Mouse (Mus musculus) left cerebral cortex, postnatal 10 days (tissue): ENCODE results near the gene Trim39. TPM values are rescaled to one million over a fixed set of nuclear protein-coding genes. Genes with fewer than 3 reads are reported as not detected.
A peak's percentile ranks its signal among the peaks of the same experiment; 100 is the strongest.
"Not testable (repeated sequence)": the region's sequence is repeated elsewhere in the genome, so short reads cannot be mapped to it uniquely, and the experiment has no call there.

Source experiments
- DNase-seq, 2 experiments: peaks; one replicate each; pipeline ENCODE4 v3.0.0; 2021 to 2022; ENCODE audit warnings: low spot score in 2 of 2, mixed read lengths in 1 of 2; ENCODE audit errors: extremely low spot score in 1 of 2
- intact Hi-C: fragments of 180-260 bp; cut with DNase I; formaldehyde crosslinking; loops from one replicate; pipeline ENCODE4 v1.15.1; 2025
- total RNA-seq, 2 experiments: library from RNA; stranded (reverse); gene quantifications; 2 replicates each; pipeline ENCODE4 v1.2.3; 2021

Trim39 gene
- total RNA-seq, 2 experiments from 2014 or later = 18.9 to 19.7 TPM

DNA sequence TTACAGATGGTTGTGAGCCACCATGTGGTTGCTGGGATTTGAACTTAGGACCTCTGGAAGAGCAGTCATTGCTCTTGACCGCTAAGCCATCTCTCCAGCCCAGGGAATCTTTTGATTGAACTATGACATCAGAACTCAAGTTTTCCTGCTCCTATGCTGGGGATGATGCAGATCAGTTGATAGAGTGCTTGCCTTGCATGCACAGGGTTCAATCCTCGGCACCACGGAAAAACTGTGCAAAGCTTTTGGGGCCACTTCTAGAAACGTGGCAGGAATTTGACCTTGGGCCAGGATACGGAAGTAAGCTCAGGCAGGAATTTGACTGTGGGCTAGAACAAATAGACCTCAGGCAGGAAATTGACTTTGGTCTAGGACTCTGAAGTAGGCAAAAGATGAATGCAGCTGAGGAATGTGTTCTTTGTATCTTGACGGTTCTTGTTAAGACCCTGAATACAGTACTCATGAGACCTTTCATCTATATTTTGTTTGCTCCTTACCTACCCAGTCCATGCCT lies 18.9 kb downstream of the Trim39 start:
- no peak for DNase-seq
- intact Hi-C loops = no loop called here

DNA sequence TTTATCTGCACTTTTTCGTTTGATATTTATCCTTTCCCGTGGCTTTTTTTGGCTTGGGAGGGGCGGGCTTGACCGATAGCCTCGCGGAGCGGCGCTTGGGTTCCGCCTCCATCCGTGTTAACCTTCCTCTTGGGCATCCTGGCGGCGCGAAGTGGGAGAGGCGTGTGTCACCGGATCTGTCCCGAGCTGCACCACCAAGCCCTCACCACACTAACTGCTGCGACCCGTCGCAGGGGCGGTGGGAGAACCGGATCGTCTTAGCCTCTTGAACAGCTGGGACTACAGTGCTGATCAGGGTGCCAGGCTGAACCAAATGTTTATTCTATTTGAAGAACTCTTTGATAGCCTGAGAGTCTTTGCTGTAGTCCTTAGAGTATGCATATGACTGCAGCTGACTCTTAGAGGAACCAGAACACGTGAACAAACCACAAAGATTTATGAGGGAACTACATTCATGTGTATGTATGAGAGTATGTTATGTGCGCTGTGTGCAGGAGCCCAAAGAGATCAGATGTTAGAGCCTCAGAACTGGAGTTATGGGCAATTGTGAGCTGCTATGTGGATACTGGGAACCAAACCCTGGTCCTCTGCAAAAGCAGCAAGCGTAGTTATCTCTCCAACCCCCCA lies 19.7 kb downstream of the Trim39 start:
- intact Hi-C loops = no loop called here

DNA sequence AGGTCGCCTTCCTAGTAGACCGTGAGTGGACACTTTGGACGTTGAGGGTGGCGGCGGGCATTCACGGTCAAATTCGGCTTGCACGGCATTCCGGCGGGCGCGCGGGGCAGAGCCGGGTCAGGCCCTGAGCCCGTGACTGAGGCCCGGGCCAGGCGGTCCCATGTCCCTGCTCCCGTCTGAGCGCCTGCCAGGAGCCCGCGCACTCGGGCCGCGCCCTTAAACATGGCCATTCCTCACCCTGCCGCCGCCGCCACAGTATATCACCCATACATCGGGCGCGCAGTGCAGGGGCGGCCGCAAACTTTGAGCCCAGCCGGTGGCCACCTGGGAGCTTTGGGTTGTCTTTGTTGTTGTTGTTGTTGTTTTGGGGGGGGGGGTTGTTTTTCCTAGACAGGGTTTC lies 23.2 kb downstream of the Trim39 start:
- intact Hi-C loops = no loop called here
- no peak for DNase-seq

More for the DNA sequence above, 19.7 kb downstream of the Trim39 start:
- peak in 1 of 2 experiments; percentile 57 for DNase-seq

DNA sequence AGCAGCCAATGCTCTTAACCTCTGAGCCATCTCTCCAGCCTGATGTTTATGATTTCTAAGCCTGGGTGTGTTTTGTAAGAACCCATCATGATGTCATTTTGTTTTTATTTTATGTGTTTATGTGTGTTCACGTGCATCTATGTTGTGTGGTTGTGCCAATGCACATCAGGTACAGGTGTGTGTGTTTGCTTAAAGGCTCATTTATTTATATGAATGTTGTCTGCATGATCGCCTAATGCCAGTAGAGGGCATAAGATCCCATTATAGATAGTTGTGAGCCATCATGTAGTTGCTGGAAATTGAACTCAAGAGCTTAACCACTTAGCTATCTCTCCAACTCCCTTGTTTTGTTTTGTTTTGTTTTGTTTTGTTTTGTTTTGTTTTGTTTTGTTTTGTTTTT lies 26.3 kb downstream of the Trim39 start:
- intact Hi-C loops = no loop called here
- DNase-seq = no peak

DNA sequence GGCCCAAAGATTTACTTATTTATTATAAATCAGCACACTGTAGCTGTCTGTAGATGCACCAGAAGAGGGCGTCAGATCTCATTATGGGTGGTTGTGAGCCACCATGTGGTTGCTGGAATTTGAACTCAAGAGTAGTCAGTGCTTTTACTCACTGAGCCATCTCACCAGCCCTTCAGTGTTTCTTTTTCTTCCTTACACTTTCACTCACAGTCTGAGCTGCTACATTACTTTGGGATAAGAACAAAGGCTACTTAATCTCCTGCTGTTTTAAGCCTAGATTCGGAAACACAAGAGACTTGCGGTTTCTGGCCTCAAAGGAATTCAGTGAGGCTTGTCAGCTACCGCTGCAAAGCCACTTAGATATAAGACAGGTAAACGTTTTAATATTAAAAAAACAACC lies 28.0 kb downstream of the Trim39 start:
- DNase-seq = no peak
- intact Hi-C loops = no loop called here

DNA sequence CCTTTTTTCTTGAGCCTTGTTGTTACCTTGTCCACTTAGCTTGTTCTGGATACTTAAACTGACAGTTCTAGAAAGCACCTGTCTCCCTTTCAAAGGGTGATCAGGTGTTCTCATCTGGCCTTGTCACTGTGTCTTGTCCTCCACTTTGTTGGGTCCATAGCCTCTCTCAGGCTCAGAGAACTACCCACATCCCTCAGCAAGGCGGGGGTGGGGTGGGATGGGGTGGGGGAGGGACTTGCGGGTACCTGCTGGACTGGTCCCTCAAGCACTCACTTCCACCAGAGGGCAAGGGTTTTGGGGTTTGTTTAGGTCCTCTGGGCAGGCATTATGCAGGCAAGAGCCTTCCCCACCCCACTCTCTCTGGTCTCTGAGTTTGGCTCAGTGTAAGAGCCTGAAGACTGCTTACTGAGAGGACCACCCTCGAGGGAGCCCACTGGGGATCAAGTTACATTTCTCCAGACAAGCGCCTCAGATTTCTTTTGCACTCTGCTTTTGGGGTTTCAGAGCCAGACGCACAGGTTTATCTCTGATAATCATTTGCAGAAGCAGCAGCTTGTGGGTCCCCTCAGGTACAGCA lies 31.3 kb downstream of the Trim39 start:
- DNase-seq = no peak
- intact Hi-C loops = no loop called here

DNA sequence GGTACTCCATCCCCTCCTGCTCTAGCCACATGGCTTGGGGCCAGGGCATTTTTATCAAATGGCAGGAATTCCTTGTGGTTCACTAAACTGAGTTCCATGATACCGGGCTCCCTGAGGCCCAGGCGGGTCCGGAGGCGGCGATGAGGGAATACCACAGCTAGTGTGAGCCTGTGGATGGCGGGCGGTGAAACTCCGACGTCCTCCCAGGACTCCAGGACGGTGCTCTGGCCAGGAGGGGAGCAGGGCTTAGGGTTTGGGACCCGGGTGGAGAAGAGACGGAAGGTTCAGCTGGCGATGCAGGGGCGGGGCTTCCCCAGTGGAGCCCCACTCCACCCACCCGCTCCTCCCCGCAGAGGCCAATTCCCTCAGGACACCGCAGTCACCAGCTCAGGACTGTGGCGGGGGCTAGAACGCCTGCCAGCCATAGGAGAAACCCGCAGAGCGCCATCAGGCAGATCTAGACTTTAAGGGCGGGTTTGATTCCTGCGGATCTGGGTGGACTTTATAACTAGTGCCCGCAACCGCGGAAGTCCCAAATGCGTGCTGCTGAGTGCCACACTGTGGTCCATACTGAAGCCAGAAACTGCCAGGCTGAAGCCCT lies 34.6 kb downstream of the Trim39 start:
- DNase-seq = peak in 1 of 2 experiments; percentile 33
- intact Hi-C loops = no loop called here

DNA sequence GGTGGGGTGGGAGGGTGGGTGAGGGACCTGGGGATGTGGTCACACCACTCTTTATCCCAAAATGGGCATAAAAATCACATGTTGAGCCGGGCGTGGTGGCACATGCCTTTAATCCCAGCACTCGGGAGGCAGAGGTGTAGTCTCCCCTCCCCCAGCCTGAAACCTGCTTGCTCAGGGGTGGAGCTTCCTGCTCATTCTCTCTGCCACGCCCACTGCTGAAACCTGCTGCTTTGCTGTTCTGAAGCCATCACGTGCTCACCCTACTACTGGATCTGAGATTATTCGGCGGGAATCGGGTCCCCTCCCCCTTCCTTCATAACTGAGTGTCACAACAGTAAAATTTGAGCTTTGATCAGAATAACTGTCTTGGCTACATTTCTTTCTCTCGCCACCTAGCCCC lies 36.7 kb downstream of the Trim39 start:
- DNase-seq, intact Hi-C loops: not testable (repeated sequence)

DNA sequence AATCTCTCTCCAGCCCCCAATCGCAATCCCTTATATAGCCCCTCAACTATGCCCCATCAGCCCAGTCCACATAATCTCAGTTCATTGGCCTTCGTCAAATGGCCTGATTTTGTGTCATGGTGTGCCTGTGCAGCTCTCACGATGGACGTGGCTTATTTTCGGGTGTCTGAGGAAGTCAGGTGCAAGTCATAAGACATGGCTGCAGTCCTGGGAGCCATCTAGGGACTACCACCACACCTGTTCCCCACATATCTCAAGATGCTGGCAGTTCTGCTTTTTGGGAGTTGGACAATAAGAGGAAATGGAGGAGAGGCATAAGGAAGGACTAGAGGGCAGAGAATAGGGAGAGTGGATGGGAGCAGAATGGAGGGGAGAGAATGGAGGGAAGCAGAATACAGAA lies 38.5 kb downstream of the Trim39 start:
- DNase-seq = no peak
- intact Hi-C loops = no loop called here

DNA sequence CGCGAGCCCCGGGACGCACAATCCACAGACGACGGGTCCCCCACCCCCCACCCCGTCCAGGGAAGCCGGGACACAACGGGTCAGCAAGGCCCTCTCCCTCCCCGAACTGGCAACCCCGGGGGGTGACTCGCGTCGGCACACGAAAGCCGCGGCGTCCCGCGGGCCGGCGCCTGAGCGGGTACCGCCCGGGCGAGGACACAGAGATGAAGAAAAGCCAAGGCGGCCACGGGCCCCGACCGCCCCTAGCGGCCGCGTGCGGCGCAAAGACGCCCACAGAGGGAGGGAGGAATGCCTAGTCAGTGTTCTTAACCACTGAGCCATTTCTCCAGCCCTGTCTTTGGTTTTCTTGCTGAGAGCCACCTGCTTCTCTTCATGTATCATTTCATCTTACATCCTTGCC lies 40.7 kb downstream of the Trim39 start:
- DNase-seq = peak; percentile 20 to 94
- intact Hi-C loops = no loop called here

DNA sequence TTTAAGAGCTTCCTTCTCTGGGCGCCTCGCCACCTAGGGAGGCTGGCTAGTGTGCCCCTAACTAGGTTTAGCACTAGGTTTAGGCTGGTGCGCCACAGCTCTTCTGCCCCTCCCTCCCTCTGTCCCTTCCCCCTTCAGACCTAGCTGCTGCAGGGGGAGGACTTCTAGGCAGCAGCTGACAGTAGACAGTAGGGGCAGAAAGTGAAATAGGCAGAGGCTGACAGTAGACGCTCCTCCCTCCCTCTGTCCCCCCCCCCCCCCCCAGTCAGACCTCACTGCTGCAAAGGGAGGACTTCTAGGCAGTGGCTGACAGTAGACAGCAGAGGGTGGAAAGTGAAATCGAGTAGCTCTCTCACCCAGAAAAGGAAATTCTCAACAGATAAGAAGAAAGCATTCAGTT lies 43.0 kb downstream of the Trim39 start:
- intact Hi-C loops = no loop called here
- DNase-seq = no peak

DNA sequence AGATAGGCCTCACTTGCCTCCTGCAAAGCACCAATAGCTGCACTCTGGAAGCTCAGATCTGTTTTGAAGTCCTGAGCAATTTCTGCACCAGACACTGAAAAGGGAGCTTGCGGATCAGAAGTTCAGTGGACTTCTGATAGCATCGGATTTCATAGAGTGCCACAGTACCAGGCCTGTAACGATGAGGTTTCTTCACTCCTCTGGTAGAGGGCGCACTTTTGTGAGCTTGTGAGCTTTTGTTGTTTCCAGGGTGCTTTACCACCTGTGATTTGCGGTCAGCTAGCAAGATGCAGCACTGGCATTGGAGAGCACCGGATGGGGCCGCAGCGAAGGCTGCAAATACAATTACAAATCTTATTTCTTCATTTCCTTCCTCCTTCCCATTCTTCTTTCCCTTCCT lies 45.1 kb downstream of the Trim39 start:
- DNase-seq = no peak

DNA sequence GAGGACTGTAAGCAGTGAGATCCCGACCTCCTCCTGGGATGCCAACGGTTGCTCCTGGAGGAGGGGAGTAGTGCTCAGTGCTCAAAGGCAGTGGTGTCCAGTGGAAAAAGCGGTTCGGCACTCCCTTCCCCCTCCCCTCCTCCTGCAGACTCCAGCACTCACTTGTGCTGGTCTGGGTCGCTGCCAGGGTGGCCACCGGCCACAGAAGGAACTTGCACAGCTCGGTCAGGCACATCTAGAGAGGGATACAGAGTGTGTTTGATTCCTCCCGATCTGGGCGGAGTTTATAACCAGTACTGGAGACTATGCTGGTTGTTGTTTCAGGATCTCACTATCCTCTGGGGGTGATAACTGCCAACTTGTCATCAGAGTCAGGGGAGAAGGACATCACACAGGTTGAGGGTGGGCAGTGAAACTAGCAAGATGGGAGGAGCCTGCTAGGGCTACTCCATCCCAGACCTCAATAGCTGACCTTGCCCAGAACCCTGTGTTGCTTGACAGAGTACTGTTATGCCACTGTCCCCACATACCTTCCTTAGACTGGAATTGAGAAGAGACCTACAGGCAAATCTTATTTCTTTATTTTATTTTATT lies 46.7 kb downstream of the Trim39 start:
- intact Hi-C loops = no loop called here
- peak in 1 of 2 experiments; percentile 39 for DNase-seq

More for the DNA sequence above, 45.1 kb downstream of the Trim39 start:
- intact Hi-C loops = no loop called here

DNA sequence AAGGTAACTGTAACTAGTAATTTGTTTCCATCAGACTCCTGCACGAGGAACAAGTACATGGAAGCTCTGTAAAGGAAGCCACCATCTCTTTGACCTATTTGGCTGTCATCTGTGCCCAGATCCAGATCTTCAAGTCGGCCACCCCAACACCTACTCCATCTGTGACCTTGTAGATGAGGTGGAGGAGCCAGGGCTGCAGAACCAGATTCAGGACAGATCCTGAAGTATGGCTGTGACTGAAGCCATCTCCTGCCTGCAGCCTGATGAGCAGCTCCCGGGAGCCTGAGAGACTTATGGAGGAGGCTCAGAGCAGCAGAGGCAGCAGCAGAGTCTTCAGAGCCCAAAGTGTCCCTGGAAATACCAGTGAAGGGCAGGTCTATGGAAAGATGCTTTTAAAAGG lies 47.6 kb downstream of the Trim39 start:
- DNase-seq = no peak
- intact Hi-C loops = no loop called here

DNA sequence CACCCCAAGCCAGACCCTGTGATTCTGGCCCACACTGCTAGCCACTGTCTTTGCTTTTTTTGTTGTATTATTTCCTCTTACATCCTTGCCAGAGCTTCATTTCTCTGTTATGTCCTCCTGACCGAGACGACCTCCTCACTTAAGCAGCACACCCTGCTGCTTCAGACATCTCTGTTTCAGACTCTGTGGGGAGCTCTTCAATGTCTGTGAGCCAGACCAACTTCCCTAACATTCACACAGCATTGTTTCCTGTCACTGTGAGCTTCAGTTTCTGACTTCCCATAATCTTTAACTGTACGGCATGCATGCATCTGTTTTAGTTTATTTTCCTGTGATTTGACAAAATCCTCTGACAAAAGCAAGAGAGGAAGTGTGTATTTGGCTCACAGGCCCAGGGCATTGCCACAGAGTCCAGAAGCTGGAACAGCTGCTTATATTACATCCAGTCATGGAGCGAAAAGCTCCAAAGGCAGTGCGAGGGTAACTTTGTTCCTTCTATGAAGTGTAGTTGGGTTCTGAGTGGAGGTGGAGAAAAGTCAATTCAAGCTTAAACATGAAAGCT lies 53.4 kb downstream of the Trim39 start:
- DNase-seq = no peak
- intact Hi-C loops = no loop called here

DNA sequence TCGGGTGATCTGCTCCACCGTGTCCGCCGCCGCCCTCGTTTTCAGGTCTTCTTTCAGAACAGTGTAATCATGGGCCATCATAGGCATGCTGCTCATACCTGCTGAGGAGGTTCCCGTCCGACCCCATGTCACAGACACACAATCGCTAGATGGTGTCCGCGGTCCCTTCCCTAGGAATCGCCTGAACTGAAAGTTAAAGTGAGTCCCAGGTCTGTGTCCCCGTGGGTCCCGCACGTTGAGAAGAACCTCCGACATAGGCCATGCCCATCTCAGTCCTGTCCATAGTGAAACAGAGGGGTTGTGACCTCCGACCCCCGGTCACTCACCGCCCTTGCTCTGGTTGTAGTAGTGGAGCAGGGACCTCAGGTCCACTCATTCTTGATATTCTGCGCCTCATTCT lies 56.5 kb downstream of the Trim39 start:
- intact Hi-C loops = no loop called here
- no peak for DNase-seq
